Mouse (Mus musculus) G1E (cell line): ENCODE measurements around the gene Ksr1.

Experiments
- CTCF ChIP-seq: IDR thresholded peaks from 2 replicates; pipeline ENCODE4 v1.5.1; 2012; ENCODE audit warnings: low read depth, low read length, inconsistent platforms, mixed read lengths
- GATA1 ChIP-seq: IDR thresholded peaks from 2 replicates; pipeline ENCODE4 v1.6.1; 2012; ENCODE audit warnings: borderline replicate concordance, low read length, inconsistent platforms, mixed read lengths
- GATA2 ChIP-seq: IDR thresholded peaks from 2 replicates; pipeline ENCODE4 v1.6.1; 2012; ENCODE audit warnings: low read depth, low read length, inconsistent platforms, borderline replicate concordance
- POLR2AphosphoS5 ChIP-seq: IDR thresholded peaks from 2 replicates; pipeline ENCODE4 v1.6.1; 2012; ENCODE audit warnings: low read depth, low read length, inconsistent platforms; ENCODE audit not compliant: insufficient replicate concordance
- TAL1 ChIP-seq: conservative IDR thresholded peaks from 2 replicates; pipeline ENCODE4 v1.6.1; 2012; ENCODE audit warnings: low read depth, low read length, inconsistent platforms, mixed read lengths

- TF ChIP-seq CTCF: no peak
- TF ChIP-seq GATA2: no peak
- TF ChIP-seq GATA1: no peak
- TF ChIP-seq POLR2AphosphoS5: no peak
- TF ChIP-seq TAL1: no peak
These were observed 2.6 kb upstream of the Ksr1 start for GRCm38 (mm10) chr11:79148783-79149182.
